Mouse (Mus musculus) cerebellum, adult 18-20 months (tissue): Measurements from ENCODE around the gene Gsdma2.

Experiments
- DNase-seq, 2 experiments: peaks; one replicate each; pipeline ENCODE4 v3.0.0; 2021

The Gsdma2 gene

DNA sequence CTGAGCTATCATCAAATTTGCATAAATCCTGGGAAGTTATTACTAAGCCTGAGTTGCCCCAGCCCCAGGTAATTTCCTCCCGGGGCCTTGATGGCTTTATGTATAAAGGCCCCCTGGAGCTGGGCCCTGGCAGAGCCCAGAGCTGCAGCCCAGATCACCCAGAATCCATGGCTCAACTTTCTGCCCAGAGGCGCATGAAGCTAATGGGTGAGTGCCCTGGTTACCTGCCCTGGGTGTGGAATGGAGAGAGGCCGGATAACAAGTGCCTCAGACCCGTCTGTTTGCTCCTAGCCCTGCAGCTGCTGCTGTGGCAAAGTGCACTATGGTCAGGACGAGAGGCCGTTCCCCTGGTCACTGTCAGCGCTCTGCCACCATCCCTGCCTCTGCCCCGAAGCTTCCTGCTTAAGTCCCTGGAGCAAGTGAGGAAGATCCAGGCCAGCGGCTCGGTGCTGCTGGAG is 54.7 kb downstream of the Gsdma2 start, which contains the start of gene Csf3:
Gene Csf3, plus strand, starts transcription at position 51 of the 458 bp plus-strand sequence.
- no peak for DNase-seq

DNA sequence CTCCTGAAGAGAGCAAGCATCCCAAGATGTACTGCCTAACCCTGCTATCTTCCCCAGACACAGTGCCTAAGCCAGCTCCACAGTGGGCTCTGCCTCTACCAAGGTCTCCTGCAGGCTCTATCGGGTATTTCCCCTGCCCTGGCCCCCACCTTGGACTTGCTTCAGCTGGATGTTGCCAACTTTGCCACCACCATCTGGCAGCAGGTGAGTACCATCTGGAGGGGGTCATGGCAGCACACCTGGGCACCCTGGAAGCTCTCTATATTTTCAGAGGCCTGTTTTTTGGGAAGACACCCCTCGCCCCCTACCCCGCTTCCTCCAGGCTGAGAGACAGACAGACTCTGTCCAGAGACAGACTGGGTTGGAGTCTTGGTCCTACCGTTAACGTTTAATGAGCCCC is 55.8 kb downstream of the Gsdma2 start:
- DNase-seq = no peak

DNA sequence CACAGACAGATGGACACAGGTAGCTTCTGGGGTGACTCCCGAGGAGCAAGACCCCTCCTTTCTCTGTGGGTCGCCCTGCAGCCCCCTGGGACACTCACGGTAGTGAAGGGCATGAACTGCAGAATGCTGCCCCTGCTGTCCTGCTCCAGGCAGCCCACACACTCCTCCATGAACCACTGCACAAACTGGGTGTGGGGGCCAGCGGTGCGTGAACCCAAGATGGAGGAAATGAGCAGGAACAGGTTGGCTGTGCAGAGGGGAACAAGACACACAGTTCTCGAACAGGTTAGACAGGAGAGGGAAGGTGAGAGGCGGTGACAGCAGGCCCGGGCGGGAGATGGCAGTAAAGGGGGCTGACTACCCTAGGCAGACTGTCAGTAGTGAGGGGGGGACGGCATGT is 58.5 kb downstream of the Gsdma2 start:
- DNase-seq = no peak
